Mouse (Mus musculus) myocyte (in vitro differentiated cells): ENCODE data around the gene Pde4d. TPM values are rescaled to one million over a fixed set of nuclear protein-coding genes. Genes with fewer than 3 reads are reported as not detected.

Experiments
- H3K27me3 ChIP-seq: one replicate; pipeline ENCODE4 v1.6.1; 2011; ENCODE audit not compliant: control insufficient read depth, insufficient read depth, insufficient read length
- H3K36me3 ChIP-seq: one replicate; pipeline ENCODE4 v1.6.1; 2011; ENCODE audit not compliant: control insufficient read depth, insufficient read depth
- H3K4me2 ChIP-seq: one replicate; pipeline ENCODE4 v1.6.1; 2011; ENCODE audit warnings: low read depth, control low read depth
- H3K4me3 ChIP-seq: one replicate; pipeline ENCODE4 v1.5.1; 2011; ENCODE audit warnings: mild to moderate bottlenecking, control low read depth, moderate library complexity
- H3K79me2 ChIP-seq: one replicate; pipeline ENCODE4 v1.6.1; 2011; ENCODE audit not compliant: control insufficient read depth, insufficient read depth
- H3ac ChIP-seq: one replicate; pipeline ENCODE4 v1.6.1; 2011; ENCODE audit not compliant: control insufficient read depth, insufficient read length
- CEBPB ChIP-seq: IDR thresholded peaks from 2 replicates; pipeline ENCODE4 v1.6.1; 2011; ENCODE audit warnings: mild to moderate bottlenecking, moderate library complexity; ENCODE audit not compliant: poor library complexity, insufficient read depth, severe bottlenecking
- E2F4 ChIP-seq: IDR thresholded peaks from one replicate; pipeline ENCODE4 v1.6.1; 2011; ENCODE audit warnings: mild to moderate bottlenecking, control low read depth, moderate library complexity; ENCODE audit not compliant: insufficient read depth
- MAX ChIP-seq: IDR thresholded peaks from one replicate; pipeline ENCODE4 v1.6.1; 2011; ENCODE audit warnings: low read depth, mild to moderate bottlenecking, control low read depth
- MYOD1 ChIP-seq, 3 experiments: IDR thresholded peaks; one replicate each; pipeline ENCODE4 v1.6.1; 2011; ENCODE audit warnings: control low read depth in 2 of 3, low read depth in 2 of 3, mild to moderate bottlenecking in 2 of 3, moderate library complexity in 1 of 3; ENCODE audit not compliant: insufficient read length in 2 of 3, control insufficient read depth in 1 of 3
- MYOG ChIP-seq, 3 experiments: IDR thresholded peaks; one replicate each; pipeline ENCODE4 v1.6.1; 2011; ENCODE audit warnings: control low read depth in 2 of 3, low read depth in 2 of 3, mild to moderate bottlenecking in 2 of 3; ENCODE audit not compliant: insufficient read length in 2 of 3, control insufficient read depth in 1 of 3, insufficient read depth in 1 of 3
- POLR2A ChIP-seq: IDR thresholded peaks from one replicate; pipeline ENCODE4 v1.6.1; 2011; ENCODE audit warnings: low read depth, mild to moderate bottlenecking, control low read depth, moderate library complexity; ENCODE audit not compliant: insufficient read length
- POLR2AphosphoS2 ChIP-seq: IDR thresholded peaks from one replicate; pipeline ENCODE4 v1.6.1; 2011; ENCODE audit warnings: low read depth, control low read depth; ENCODE audit not compliant: insufficient read length
- REST ChIP-seq: IDR thresholded peaks from one replicate; pipeline ENCODE4 v1.6.1; 2011; ENCODE audit warnings: mild to moderate bottlenecking, control low read depth, moderate library complexity; ENCODE audit not compliant: insufficient read depth, insufficient read length
- SRF ChIP-seq: IDR thresholded peaks from one replicate; pipeline ENCODE4 v1.6.1; 2011; ENCODE audit warnings: low read depth; ENCODE audit not compliant: control insufficient read depth, insufficient read length
- TCF12 ChIP-seq: IDR thresholded peaks from one replicate; pipeline ENCODE4 v1.6.1; 2011; ENCODE audit warnings: mild to moderate bottlenecking, control low read depth; ENCODE audit not compliant: poor library complexity, insufficient read depth, severe bottlenecking
- TCF3 ChIP-seq: IDR thresholded peaks from one replicate; pipeline ENCODE4 v1.6.1; 2011; ENCODE audit warnings: low read depth, control low read depth; ENCODE audit not compliant: insufficient read length
- USF1 ChIP-seq: IDR thresholded peaks from one replicate; pipeline ENCODE4 v1.6.1; 2011; ENCODE audit warnings: low read depth, mild to moderate bottlenecking, control low read depth, moderate library complexity
- polyA plus RNA-seq: library from polyadenylated mRNA; unstranded; fragments of >200 nt; fragmentation: generic; extraction: Trizol; gene quantifications from one replicate; pipeline ENCODE4 v1.2.1, GENCODE M21; 2012; ENCODE audit warnings: missing spikeins

The Pde4d gene
- polyA plus RNA-seq, 1 experiment = 8.2 TPM

GRCm38 (mm10) chr13:109864311-109864710 lies 1414.6 kb downstream of the Pde4d start:
- no peaks in the 10 kb centered on the region for H3K27me3 ChIP-seq
- no peaks in the 10 kb centered on the region for H3K36me3 ChIP-seq
- no peaks in the 10 kb centered on the region for H3K79me2 ChIP-seq
- H3K4me3 ChIP-seq = no peak overlapping the region
- no peak overlapping the region for H3ac ChIP-seq
- no peak overlapping the region for H3K4me2 ChIP-seq
- TF ChIP-seq TCF12 = no peak
- TF ChIP-seq SRF = no peak
- no peak for TF ChIP-seq CEBPB
- no peak for TF ChIP-seq USF1
- TF ChIP-seq E2F4 = no peak
- TF ChIP-seq POLR2A = no peak
- TF ChIP-seq MYOG (IDR thresholded peaks at IDR 0.05; ENCODE audit: control insufficient read depth in 1 of 3, insufficient read depth in 1 of 3, insufficient read length in 2 of 3, low read depth in 2 of 3) = no peak
- TF ChIP-seq TCF3 = no peak
- no peak for TF ChIP-seq POLR2AphosphoS2
- no peak for TF ChIP-seq MAX
- TF ChIP-seq REST = no peak
- no peak for TF ChIP-seq MYOD1 (IDR thresholded peaks at IDR 0.05; ENCODE audit: control insufficient read depth in 1 of 3, insufficient read length in 2 of 3, low read depth in 2 of 3)

GRCm38 (mm10) chr13:109880392-109880791 lies 1430.6 kb downstream of the Pde4d start:
- no peak overlapping the region for H3K4me3 ChIP-seq
- no peak overlapping the region for H3ac ChIP-seq
- H3K27me3 ChIP-seq = no peaks in the 10 kb centered on the region
- H3K36me3 ChIP-seq = no peaks in the 10 kb centered on the region
- no peaks in the 10 kb centered on the region for H3K79me2 ChIP-seq
- H3K4me2 ChIP-seq = no peak overlapping the region
- TF ChIP-seq POLR2A (no peak), SRF (no peak), E2F4 (no peak), POLR2AphosphoS2 (no peak), REST (no peak), TCF3 (no peak), CEBPB (no peak), TCF12 (no peak), MYOD1 (IDR thresholded peaks at IDR 0.05; ENCODE audit: control insufficient read depth in 1 of 3, insufficient read length in 2 of 3, low read depth in 2 of 3) (no peak), MAX (no peak), USF1 (no peak), MYOG (IDR thresholded peaks at IDR 0.05; ENCODE audit: control insufficient read depth in 1 of 3, insufficient read depth in 1 of 3, insufficient read length in 2 of 3, low read depth in 2 of 3) (no peak)

- Histone ChIP-seq H3K4me3 (no peak overlapping the region), H3K79me2 (no peaks in the 10 kb centered on the region), H3K27me3 (no peaks in the 10 kb centered on the region), H3K36me3 (no peaks in the 10 kb centered on the region), H3K4me2 (no peak overlapping the region), H3ac (no peak overlapping the region)
- TF ChIP-seq E2F4 (no peak), TCF12 (no peak), MAX (no peak), REST (peak; percentile 27), MYOD1 (IDR thresholded peaks at IDR 0.05; ENCODE audit: control insufficient read depth in 1 of 3, insufficient read length in 2 of 3, low read depth in 2 of 3) (no peak)
Observed at GRCm38 (mm10) chr13:109881161-109881857, 1431.6 kb downstream of the Pde4d start.

GRCm38 (mm10) chr13:109883636-109884035 lies 1433.9 kb downstream of the Pde4d start:
- TF ChIP-seq USF1 (no peak), POLR2A (no peak), TCF12 (no peak), SRF (no peak), MYOG (IDR thresholded peaks at IDR 0.05; ENCODE audit: control insufficient read depth in 1 of 3, insufficient read depth in 1 of 3, insufficient read length in 2 of 3, low read depth in 2 of 3) (no peak), E2F4 (no peak), TCF3 (no peak), REST (no peak)
- Histone ChIP-seq H3K4me3 (no peak overlapping the region), H3ac (no peak overlapping the region), H3K79me2 (no peaks in the 10 kb centered on the region), H3K27me3 (no peaks in the 10 kb centered on the region), H3K36me3 (no peaks in the 10 kb centered on the region), H3K4me2 (no peak overlapping the region)

- Histone ChIP-seq H3K36me3 (no peaks in the 10 kb centered on the region), H3K4me3 (no peak overlapping the region), H3K4me2 (no peak overlapping the region), H3K79me2 (no peaks in the 10 kb centered on the region), H3K27me3 (no peaks in the 10 kb centered on the region), H3ac (no peak overlapping the region)
- TF ChIP-seq TCF12 = no peak
- no peak for TF ChIP-seq TCF3
- TF ChIP-seq MAX = no peak
- TF ChIP-seq MYOG (IDR thresholded peaks at IDR 0.05; ENCODE audit: control insufficient read depth in 1 of 3, insufficient read depth in 1 of 3, insufficient read length in 2 of 3, low read depth in 2 of 3) = no peak
- TF ChIP-seq CEBPB = no peak
- no peak for TF ChIP-seq SRF
- TF ChIP-seq E2F4 = no peak
- no peak for TF ChIP-seq MYOD1 (IDR thresholded peaks at IDR 0.05; ENCODE audit: control insufficient read depth in 1 of 3, insufficient read length in 2 of 3, low read depth in 2 of 3)
- TF ChIP-seq POLR2A = no peak
- no peak for TF ChIP-seq REST
- TF ChIP-seq POLR2AphosphoS2 = no peak
- no peak for TF ChIP-seq USF1
Observed at GRCm38 (mm10) chr13:109884812-109885211, 1435.1 kb downstream of the Pde4d start.
